Mouse (Mus musculus) kidney, postnatal 0 days (tissue): ENCODE data around the gene Asb13. TPM values are rescaled to one million over a fixed set of nuclear protein-coding genes. Genes with fewer than 3 reads are reported as not detected.

Experiments
- ATAC-seq: fragments of 200-750 bp; cut with Nextera tagmentation; replicated peaks from 2 replicates; pipeline ENCODE4 v1.8.0; 2017; ENCODE audit warnings: low read depth, moderate number of reproducible peaks, moderate TSS enrichment, moderate library complexity; ENCODE audit not compliant: low FRiP score
- DNase-seq: peaks from one replicate; pipeline ENCODE4 v3.0.0-alpha.2; 2016; ENCODE audit warnings: low spot score
- H3K27ac ChIP-seq: fragments of 300-500 bp; sonication (generic); 2 replicates; pipeline ENCODE4 v1.5.1; 2014; ENCODE audit warnings: mild to moderate bottlenecking
- H3K27me3 ChIP-seq: fragments of 300-500 bp; sonication (generic); 2 replicates; pipeline ENCODE4 v1.6.1; 2014; ENCODE audit warnings: low read length, mixed read lengths; ENCODE audit not compliant: insufficient read depth
- H3K36me3 ChIP-seq: fragments of 300-500 bp; sonication (generic); 2 replicates; pipeline ENCODE4 v1.6.1; 2014; ENCODE audit warnings: low read length, mixed read lengths; ENCODE audit not compliant: insufficient read depth
- H3K4me1 ChIP-seq: fragments of 300-500 bp; sonication (generic); replicated peaks from 2 replicates; pipeline ENCODE4 v1.6.1; 2014; ENCODE audit warnings: antibody characterized with exemption, low read length, mixed read lengths; ENCODE audit not compliant: insufficient read depth
- H3K4me2 ChIP-seq: fragments of 300-500 bp; sonication (generic); 2 replicates; pipeline ENCODE4 v1.6.1; 2014; ENCODE audit warnings: mild to moderate bottlenecking, low read length, moderate library complexity, mixed read lengths
- H3K4me3 ChIP-seq: fragments of 300-500 bp; sonication (generic); replicated peaks from 2 replicates; pipeline ENCODE4 v1.5.1; 2014; ENCODE audit warnings: low read depth, low read length
- H3K9ac ChIP-seq: fragments of 300-500 bp; sonication (generic); 2 replicates; pipeline ENCODE4 v1.6.1; 2014; ENCODE audit warnings: low read depth, low read length
- H3K9me3 ChIP-seq: fragments of 300-500 bp; sonication (generic); replicated peaks from 2 replicates; pipeline ENCODE4 v1.6.1; 2016; ENCODE audit warnings: low read length, inconsistent platforms, mixed read lengths
- CTCF ChIP-seq: IDR thresholded peaks from 2 replicates; pipeline ENCODE4 v1.5.1; 2016; ENCODE audit warnings: antibody characterized with exemption, low read depth, mild to moderate bottlenecking, moderate library complexity
- WGBS: fragments of 180-500 bp; shearing (Covaris S2); extraction: QIAGEN DNeasy Blood & Tissue Kit; methylation state at CpG from one replicate; pipeline ENCODE4 v1.1.7; 2014; 5-methylcytosine and 5-hydroxymethylcytosine counted together
- polyA plus RNA-seq: library from polyadenylated mRNA; unstranded; fragments of >200 nt; fragmentation: Nextera tagmentation; extraction: Ambion mirVana; gene quantifications from 2 replicates; pipeline ENCODE4 v1.2.1, GENCODE M21; 2015

Asb13 gene
- polyA plus RNA-seq, 1 experiment from 2014 or later = 9.2 TPM

GRCm38 (mm10) chr13:3610795-3611438 lies 22.9 kb upstream of the Asb13 start, which contains the start of gene Fam208b:
TSS of gene Fam208b (minus strand) at chr13:3611108.
- peak within 1 kb of the TSS; percentile 94 for H3K4me3 ChIP-seq
- H3K36me3 ChIP-seq = no peaks in the 10 kb centered on the region
- no peak for TF ChIP-seq CTCF
- H3K27ac ChIP-seq = peak within 1 kb of the TSS; percentile 95
- WGBS = under 1% methylated on average over 58 of the region's 58 CpGs
- peak within 1 kb of the TSS; percentile 86 for H3K4me2 ChIP-seq
- no peaks in the 10 kb centered on the region for H3K27me3 ChIP-seq
- peak; percentile 99 for ATAC-seq
- H3K4me1 ChIP-seq = no peaks in the 10 kb centered on the region
- no peaks in the 10 kb centered on the region for H3K9me3 ChIP-seq
- H3K9ac ChIP-seq = peak within 1 kb of the TSS; percentile 75
- DNase-seq = peak; percentile 99

DNA sequence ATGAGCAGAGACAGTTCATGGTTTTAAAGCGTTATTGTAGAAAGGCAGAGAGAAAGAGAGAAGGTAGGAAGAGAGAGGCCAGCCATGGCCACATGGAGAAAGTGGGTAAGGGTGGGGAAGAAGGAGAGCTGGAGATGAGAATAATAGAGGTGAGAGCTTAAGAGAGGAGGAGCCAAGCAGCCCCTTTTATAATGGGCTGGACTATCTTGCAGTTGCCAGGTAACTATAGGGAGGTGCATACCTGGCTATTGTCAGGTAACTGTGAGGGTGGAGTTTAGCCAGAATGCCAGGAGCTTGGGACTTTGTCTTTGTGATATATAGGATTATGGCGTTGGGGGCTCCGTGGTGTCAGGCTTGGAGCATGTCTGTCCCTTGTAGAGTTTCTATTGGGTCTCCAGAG lies 6.7 kb upstream of the Asb13 start:
- DNase-seq (no peak), ATAC-seq (no peak)
- Histone ChIP-seq H3K27me3 (no peaks in the 10 kb centered on the region), H3K9me3 (no peaks in the 10 kb centered on the region), H3K4me3 (no peak overlapping the region), H3K9ac (no peak overlapping the region), H3K36me3 (no peaks in the 10 kb centered on the region), H3K4me1 (no peaks in the 10 kb centered on the region), H3K4me2 (no peak overlapping the region), H3K27ac (no peak overlapping the region)
- no peak for TF ChIP-seq CTCF
- 69% methylated on average over 3 of the region's 3 CpGs for WGBS

DNA sequence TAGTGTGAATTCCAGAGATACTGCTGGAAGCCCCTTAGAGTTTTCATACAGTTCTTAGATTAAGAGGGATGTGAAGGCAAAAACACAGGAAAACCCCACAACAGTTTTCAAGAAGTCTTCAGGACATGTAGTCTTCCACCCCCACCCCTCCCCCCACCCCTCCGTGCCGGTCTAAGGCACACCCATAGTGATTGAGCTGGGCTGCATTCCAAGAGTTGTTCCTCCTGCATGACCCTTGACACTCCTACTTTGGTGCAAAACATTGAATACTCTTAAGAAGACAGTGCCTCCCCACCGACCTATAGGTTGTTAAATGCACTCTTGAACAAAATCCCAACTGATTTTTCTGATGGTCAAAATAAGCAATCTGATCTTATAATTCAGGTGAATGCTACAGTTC lies 5.7 kb upstream of the Asb13 start:
- H3K9ac ChIP-seq = no peak overlapping the region
- no peak overlapping the region for H3K4me2 ChIP-seq
- H3K27ac ChIP-seq = no peak overlapping the region
- H3K9me3 ChIP-seq = no peaks in the 10 kb centered on the region
- 7% methylated on average over 3 of the region's 3 CpGs for WGBS
- ATAC-seq (peak; percentile 83), DNase-seq (peak; percentile 44)
- H3K27me3 ChIP-seq = no peaks in the 10 kb centered on the region
- TF ChIP-seq CTCF = no peak
- H3K4me3 ChIP-seq = no peak overlapping the region
- H3K4me1 ChIP-seq = no peaks in the 10 kb centered on the region
- H3K36me3 ChIP-seq = no peaks in the 10 kb centered on the region

DNA sequence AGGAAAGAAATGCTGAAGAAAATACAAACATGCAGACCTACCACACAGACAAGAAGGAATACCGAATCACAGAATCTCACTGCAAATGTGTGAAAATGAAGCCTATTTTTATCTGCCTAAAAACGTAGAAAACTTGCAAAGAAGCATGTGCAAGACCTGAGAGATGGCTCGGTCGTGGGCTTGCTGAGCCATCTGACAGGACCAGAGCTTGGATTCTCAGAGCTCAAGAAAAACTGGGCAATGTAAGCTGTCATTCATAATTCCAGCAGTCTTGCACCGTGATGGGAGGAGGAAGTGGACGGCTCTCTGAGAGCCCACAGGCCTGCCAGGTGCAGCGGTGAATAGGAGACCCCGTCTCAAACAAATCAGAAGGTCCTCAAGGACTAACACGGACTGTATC lies 1.3 kb upstream of the Asb13 start:
- no peak overlapping the region for H3K27ac ChIP-seq
- 84% methylated on average over 9 of the region's 9 CpGs for WGBS
- no peaks in the 10 kb centered on the region for H3K27me3 ChIP-seq
- no peak overlapping the region for H3K4me3 ChIP-seq
- H3K4me1 ChIP-seq = peaks cover 4% of the 10 kb centered on the region; the same call in 1 of the 2 replicates
- no peak for ATAC-seq
- no peak overlapping the region for H3K9ac ChIP-seq
- TF ChIP-seq CTCF = no peak
- no peak overlapping the region for H3K4me2 ChIP-seq
- no peaks in the 10 kb centered on the region for H3K36me3 ChIP-seq
- no peak for DNase-seq
- no peaks in the 10 kb centered on the region for H3K9me3 ChIP-seq

GRCm38 (mm10) chr13:3633131-3633530 lies 701 bp upstream of the Asb13 start:
- no peaks in the 10 kb centered on the region for H3K9me3 ChIP-seq
- WGBS = 37% methylated on average over 6 of the region's 6 CpGs
- no peak overlapping the region for H3K27ac ChIP-seq
- peaks cover 4% of the 10 kb centered on the region; the same call in 1 of the 2 replicates for H3K4me1 ChIP-seq
- no peak overlapping the region for H3K9ac ChIP-seq
- ATAC-seq (no peak), DNase-seq (no peak)
- H3K4me2 ChIP-seq = peak overlapping the region; percentile 84; the same call in 1 of the 2 replicates
- no peak overlapping the region for H3K4me3 ChIP-seq
- H3K27me3 ChIP-seq = no peaks in the 10 kb centered on the region
- TF ChIP-seq CTCF = no peak
- no peaks in the 10 kb centered on the region for H3K36me3 ChIP-seq

DNA sequence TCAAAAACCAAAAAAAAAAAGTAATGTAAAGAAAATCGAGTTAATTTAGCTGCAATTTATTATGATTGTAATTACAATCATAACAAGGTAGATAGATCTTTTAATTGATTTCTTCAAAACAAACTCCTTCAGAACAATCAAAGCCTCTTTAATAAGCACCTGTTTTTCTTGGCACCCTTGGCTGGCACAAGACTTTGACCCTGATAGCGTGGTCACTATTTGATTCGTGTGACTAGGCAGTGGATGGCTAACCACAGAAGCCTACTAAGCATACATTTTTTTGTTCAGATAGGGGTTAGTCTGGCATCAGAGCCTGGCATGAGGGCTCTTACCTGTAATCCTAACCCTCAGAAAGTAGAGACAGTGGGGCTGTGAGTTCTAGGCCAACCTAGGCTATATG lies 1.2 kb downstream of the Asb13 start:
- Histone ChIP-seq H3K4me1 (peaks cover 4% of the 10 kb centered on the region; the same call in 1 of the 2 replicates), H3K9me3 (no peaks in the 10 kb centered on the region), H3K27ac (no peak overlapping the region), H3K4me3 (no peak overlapping the region), H3K36me3 (no peaks in the 10 kb centered on the region), H3K9ac (no peak overlapping the region), H3K27me3 (no peaks in the 10 kb centered on the region), H3K4me2 (no peak overlapping the region)
- WGBS = 73% methylated on average over 3 of the region's 3 CpGs
- no peak for TF ChIP-seq CTCF
- DNase-seq (no peak), ATAC-seq (no peak)
